Mouse (Mus musculus) stomach, embryonic 15.5 days (tissue): Measurements from ENCODE around the gene Dnajc17. TPM values are rescaled to one million over a fixed set of nuclear protein-coding genes. Genes with fewer than 3 reads are reported as not detected.

Experiments
- ATAC-seq: fragments of 200-750 bp; cut with Nextera tagmentation; 2 replicates; pipeline ENCODE4 v1.8.0; 2017; ENCODE audit warnings: low read depth, moderate number of reproducible peaks, moderate TSS enrichment; ENCODE audit not compliant: insufficient read depth, low FRiP score
- H3K27ac ChIP-seq: fragments of 300-500 bp; sonication (generic); 2 replicates; pipeline ENCODE4 v1.5.1; 2015; ENCODE audit warnings: mild to moderate bottlenecking, inconsistent platforms
- H3K27me3 ChIP-seq: fragments of 300-500 bp; sonication (generic); replicated peaks from 2 replicates; pipeline ENCODE4 v1.6.1; 2015; ENCODE audit warnings: inconsistent platforms
- H3K36me3 ChIP-seq: fragments of 300-500 bp; sonication (generic); 2 replicates; pipeline ENCODE4 v1.6.1; 2015; ENCODE audit warnings: inconsistent platforms
- H3K4me1 ChIP-seq: fragments of 300-500 bp; sonication (generic); 2 replicates; pipeline ENCODE4 v1.6.1; 2015; ENCODE audit warnings: inconsistent platforms
- H3K4me2 ChIP-seq: fragments of 300-500 bp; sonication (generic); 2 replicates; pipeline ENCODE4 v1.6.1; 2015; ENCODE audit warnings: mild to moderate bottlenecking, inconsistent platforms
- H3K4me3 ChIP-seq: fragments of 300-500 bp; sonication (generic); replicated peaks from 2 replicates; pipeline ENCODE4 v1.5.1; 2015; ENCODE audit warnings: inconsistent platforms
- H3K9ac ChIP-seq: fragments of 300-500 bp; sonication (generic); 2 replicates; pipeline ENCODE4 v1.6.1; 2015; ENCODE audit warnings: inconsistent platforms
- H3K9me3 ChIP-seq: fragments of 300-500 bp; sonication (generic); 2 replicates; pipeline ENCODE4 v1.6.1; 2016; ENCODE audit warnings: inconsistent platforms
- WGBS: fragments of 180-500 bp; shearing (Covaris S2); methylation state at CpG from one replicate; pipeline ENCODE4 v1.1.7; 2015; 5-methylcytosine and 5-hydroxymethylcytosine counted together
- polyA plus RNA-seq: library from polyadenylated mRNA; unstranded; fragments of >200 nt; fragmentation: Nextera tagmentation; extraction: Ambion mirVana; gene quantifications from 2 replicates; pipeline ENCODE4 v1.2.1, GENCODE M21; 2015

Gene Dnajc17
- polyA plus RNA-seq, 1 experiment from 2014 or later, result 18.5 TPM

- no peak overlapping the region for H3K4me2 ChIP-seq
- H3K9ac ChIP-seq, result no peak overlapping the region
- H3K27me3 ChIP-seq, result no peaks in the 10 kb centered on the region
- no peak overlapping the region for H3K27ac ChIP-seq
- WGBS, result 85% methylated on average over 7 of the region's 7 CpGs
- H3K9me3 ChIP-seq, result no peaks in the 10 kb centered on the region
- peaks cover 21% of the 10 kb centered on the region for H3K4me1 ChIP-seq
- no peak for ATAC-seq
- H3K4me3 ChIP-seq, result no peak overlapping the region
- 0 out of 2 replicates have a peak, but pooled peaks cover 7% of the 10 kb centered on the region for H3K36me3 ChIP-seq
These were observed 36.1 kb downstream of the Dnajc17 start for GRCm38 (mm10) chr2:119172446-119172845.

DNA sequence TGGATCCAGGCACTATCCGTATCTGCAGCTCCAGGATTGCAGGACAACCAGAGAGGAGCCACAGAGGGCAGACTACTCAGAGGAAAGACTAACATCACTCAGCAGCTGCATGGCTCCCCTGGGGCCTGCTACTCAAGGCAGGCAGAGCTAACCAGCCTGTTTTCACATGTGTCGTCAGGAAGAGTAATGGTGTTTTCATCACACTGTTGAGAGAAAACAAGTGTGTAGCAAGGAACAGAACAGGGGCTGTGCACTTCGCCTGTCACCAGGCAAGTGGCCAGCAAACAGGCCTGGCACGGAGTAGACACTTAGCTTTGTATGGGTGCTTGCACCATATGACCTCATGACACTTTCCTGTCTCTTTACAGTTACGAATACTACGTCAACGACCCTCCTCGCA lies 37.0 kb downstream of the Dnajc17 start:
- Histone ChIP-seq H3K27ac (no peak overlapping the region), H3K4me2 (no peak overlapping the region), H3K36me3 (0 out of 2 replicates have a peak, but pooled peaks cover 4% of the 10 kb centered on the region), H3K4me3 (no peak overlapping the region), H3K9me3 (no peaks in the 10 kb centered on the region), H3K9ac (no peak overlapping the region), H3K4me1 (peaks cover 28% of the 10 kb centered on the region), H3K27me3 (no peaks in the 10 kb centered on the region)
- ATAC-seq, result no peak
- 63% methylated on average over 8 of the region's 8 CpGs for WGBS

GRCm38 (mm10) chr2:119170282-119170681 lies 38.3 kb downstream of the Dnajc17 start:
- Histone ChIP-seq H3K4me2 (no peak overlapping the region), H3K9me3 (no peaks in the 10 kb centered on the region), H3K4me3 (no peak overlapping the region), H3K9ac (no peak overlapping the region), H3K4me1 (peaks cover 28% of the 10 kb centered on the region), H3K27me3 (no peaks in the 10 kb centered on the region), H3K27ac (no peak overlapping the region), H3K36me3 (0 out of 2 replicates have a peak, but pooled peaks cover 4% of the 10 kb centered on the region)
- no peak for ATAC-seq
- WGBS, result 94% methylated on average over 2 of the region's 2 CpGs

- Histone ChIP-seq H3K4me2 (peak overlapping the region; percentile 100), H3K4me3 (peak overlapping the region; percentile 57), H3K36me3 (0 out of 2 replicates have a peak, but pooled peaks cover 4% of the 10 kb centered on the region), H3K9me3 (no peaks in the 10 kb centered on the region), H3K27ac (no peak overlapping the region), H3K4me1 (peaks cover 22% of the 10 kb centered on the region), H3K27me3 (no peaks in the 10 kb centered on the region), H3K9ac (peak overlapping the region; percentile 38; the same call in 1 of the 2 replicates)
- ATAC-seq, result 0 out of 2 replicates have a peak, but pooled peaks have one; percentile 3
- WGBS, result 3% methylated on average over 26 of the region's 26 CpGs
These were observed 40.7 kb downstream of the Dnajc17 start for GRCm38 (mm10) chr2:119167866-119168256.

DNA sequence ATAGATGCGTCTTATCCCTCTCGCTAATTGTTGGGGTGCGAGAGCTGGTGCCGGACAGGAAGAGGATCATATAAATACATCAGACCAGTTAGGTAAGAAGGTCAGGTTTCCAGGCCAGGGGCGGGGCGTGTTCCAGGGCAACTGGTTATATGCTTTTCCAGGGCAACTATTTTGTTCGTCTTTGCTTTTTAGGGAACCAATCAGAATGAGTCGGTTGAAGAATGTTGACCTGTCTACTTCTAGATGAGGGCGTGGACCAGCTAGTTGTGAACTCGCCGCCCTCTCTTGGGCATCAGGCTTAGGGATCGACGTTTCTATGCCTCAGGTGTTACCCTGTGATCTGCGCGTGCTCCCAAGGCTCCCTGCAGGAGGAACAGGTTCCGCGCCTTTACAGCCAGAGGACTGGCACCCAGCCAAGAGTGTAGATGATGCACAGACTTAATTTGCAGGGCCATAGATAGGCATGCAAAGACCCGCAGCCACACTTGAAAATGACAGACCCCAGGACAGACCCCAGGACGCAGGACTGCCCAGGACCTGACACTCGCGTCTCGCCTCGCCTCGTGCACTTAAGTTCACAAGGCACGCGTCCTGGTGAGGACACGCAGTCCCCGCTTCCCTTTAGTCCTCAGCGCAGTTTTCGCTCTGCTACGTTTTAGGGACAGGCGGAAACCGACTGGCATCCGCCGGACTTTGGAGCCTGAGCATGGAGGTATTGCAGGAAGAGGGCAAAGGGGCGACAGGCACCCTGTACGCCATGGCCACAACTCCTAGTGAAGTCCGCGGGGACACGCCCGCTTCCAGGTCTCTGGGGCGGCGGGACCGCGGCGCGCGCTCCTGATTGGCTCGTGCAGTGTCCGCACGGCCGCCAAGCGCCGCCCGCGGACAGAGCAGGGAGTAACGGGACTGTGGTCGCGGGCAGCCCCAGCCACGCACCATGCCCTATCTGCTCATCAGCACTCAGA lies 41.4 kb downstream of the Dnajc17 start, which contains the start of gene Gchfr:
Gene Gchfr (plus strand): TSS at position 873 of the 965 bp plus-strand sequence.
- Histone ChIP-seq H3K36me3 (0 out of 2 replicates have a peak, but pooled peaks cover 4% of the 10 kb centered on the region), H3K27ac (no peak within 1 kb of the TSS), H3K9ac (peak within 1 kb of the TSS; percentile 38; the same call in 1 of the 2 replicates), H3K27me3 (no peaks in the 10 kb centered on the region), H3K4me2 (peak within 1 kb of the TSS; percentile 100), H3K4me3 (peak within 1 kb of the TSS; percentile 57), H3K9me3 (no peaks in the 10 kb centered on the region), H3K4me1 (peaks cover 16% of the 10 kb centered on the region)
- under 1% methylated on average over 60 of the region's 60 CpGs for WGBS
- peak; percentile 76 for ATAC-seq

DNA sequence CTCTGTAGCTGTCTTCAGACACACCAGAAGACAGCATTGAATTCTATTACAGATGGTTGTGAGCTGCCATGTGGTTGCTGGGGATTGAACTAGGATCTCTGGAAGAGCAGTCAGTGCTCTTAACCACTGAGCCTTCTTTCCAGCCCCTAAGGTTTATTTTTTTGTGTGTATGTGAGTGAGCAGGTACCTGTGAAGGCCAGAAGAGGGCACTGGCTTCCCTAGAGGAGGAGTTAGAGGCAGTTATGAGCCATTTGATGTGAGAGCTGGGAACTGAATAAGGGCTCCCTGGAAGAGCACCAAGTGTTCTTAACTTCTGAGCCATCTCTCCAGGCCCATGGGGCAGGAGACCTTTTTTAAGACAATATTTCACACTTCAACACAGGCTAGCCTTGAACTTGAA lies 43.2 kb downstream of the Dnajc17 start:
- no peak overlapping the region for H3K4me3 ChIP-seq
- no peak for ATAC-seq
- H3K9me3 ChIP-seq, result no peaks in the 10 kb centered on the region
- H3K4me2 ChIP-seq, result no peak overlapping the region
- H3K27ac ChIP-seq, result no peak overlapping the region
- H3K36me3 ChIP-seq, result no peaks in the 10 kb centered on the region
- no peaks in the 10 kb centered on the region for H3K27me3 ChIP-seq
- no peak overlapping the region for H3K9ac ChIP-seq
- H3K4me1 ChIP-seq, result peaks cover 12% of the 10 kb centered on the region

- WGBS, result 93% methylated on average over 4 of the region's 4 CpGs
These were observed 44.6 kb downstream of the Dnajc17 start for GRCm38 (mm10) chr2:119163999-119164398.

DNA sequence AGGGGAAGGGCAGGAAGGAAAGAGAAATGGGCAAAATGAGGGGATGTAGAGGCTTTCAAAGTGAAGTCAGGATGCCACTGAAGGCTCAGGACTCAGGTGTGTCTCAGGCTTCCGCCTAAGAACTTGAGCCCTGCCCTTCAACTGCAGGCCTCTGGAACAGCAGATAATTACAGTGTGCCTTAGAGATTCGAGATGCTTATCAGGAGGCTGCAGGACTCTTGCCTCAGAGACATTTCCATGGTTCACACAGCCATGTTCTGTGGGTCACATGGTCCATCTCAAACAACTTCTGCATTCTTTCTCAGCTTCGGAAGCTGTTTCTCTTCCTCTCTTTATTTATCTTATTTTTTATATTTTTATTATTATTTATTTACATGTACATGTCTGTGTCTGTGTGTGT lies 45.5 kb downstream of the Dnajc17 start:
- no peaks in the 10 kb centered on the region for H3K27me3 ChIP-seq
- no peak overlapping the region for H3K4me3 ChIP-seq
- peaks cover 12% of the 10 kb centered on the region for H3K4me1 ChIP-seq
- ATAC-seq, result no peak
- H3K36me3 ChIP-seq, result no peaks in the 10 kb centered on the region
- H3K9ac ChIP-seq, result no peak overlapping the region
- WGBS, result 58% methylated on average over 3 of the region's 3 CpGs
- H3K27ac ChIP-seq, result no peak overlapping the region
- H3K4me2 ChIP-seq, result no peak overlapping the region
- H3K9me3 ChIP-seq, result no peaks in the 10 kb centered on the region

More at GRCm38 (mm10) chr2:119163999-119164398, 44.6 kb downstream of the Dnajc17 start:
- no peak overlapping the region for H3K9ac ChIP-seq
- no peaks in the 10 kb centered on the region for H3K27me3 ChIP-seq
- no peak overlapping the region for H3K4me3 ChIP-seq
- no peaks in the 10 kb centered on the region for H3K36me3 ChIP-seq
- H3K4me1 ChIP-seq, result peaks cover 12% of the 10 kb centered on the region
- H3K27ac ChIP-seq, result no peak overlapping the region
- H3K9me3 ChIP-seq, result no peaks in the 10 kb centered on the region
- no peak overlapping the region for H3K4me2 ChIP-seq
- ATAC-seq, result no peak

DNA sequence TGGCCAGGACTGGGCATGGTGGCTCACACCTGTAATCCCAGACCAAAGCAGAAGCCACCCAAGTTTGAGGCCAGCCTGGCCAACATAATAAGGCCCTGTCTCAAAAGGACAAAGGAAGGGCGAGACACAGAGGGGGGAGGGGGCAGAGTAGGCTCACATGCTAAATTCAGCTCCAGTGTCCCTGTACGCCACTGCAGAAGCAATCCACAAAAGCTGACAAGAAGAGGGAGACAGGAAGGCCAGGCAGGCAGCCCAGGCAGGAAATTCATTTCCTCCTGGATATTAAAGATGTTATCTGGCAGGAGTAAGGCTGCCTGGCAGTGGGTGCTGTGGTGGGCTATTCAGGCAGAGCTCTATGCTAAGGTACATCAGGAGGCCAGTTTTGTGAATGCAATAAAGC lies 47.3 kb downstream of the Dnajc17 start:
- no peak overlapping the region for H3K27ac ChIP-seq
- H3K4me2 ChIP-seq, result no peak overlapping the region
- H3K9me3 ChIP-seq, result no peaks in the 10 kb centered on the region
- ATAC-seq, result no peak
- 30% methylated on average over 2 of the region's 2 CpGs for WGBS
- no peaks in the 10 kb centered on the region for H3K36me3 ChIP-seq
- H3K4me3 ChIP-seq, result no peak overlapping the region
- no peak overlapping the region for H3K9ac ChIP-seq
- no peaks in the 10 kb centered on the region for H3K27me3 ChIP-seq
- H3K4me1 ChIP-seq, result 0 out of 2 replicates have a peak, but pooled peaks cover 4% of the 10 kb centered on the region

GRCm38 (mm10) chr2:119157836-119158235 lies 50.8 kb downstream of the Dnajc17 start:
- H3K4me1 ChIP-seq, result peaks cover 11% of the 10 kb centered on the region; the same call in 1 of the 2 replicates
- H3K9ac ChIP-seq, result no peak overlapping the region
- no peaks in the 10 kb centered on the region; the same call in 1 of the 2 replicates for H3K36me3 ChIP-seq
- ATAC-seq, result no peak
- H3K27me3 ChIP-seq, result no peaks in the 10 kb centered on the region
- H3K9me3 ChIP-seq, result no peaks in the 10 kb centered on the region
- no peak overlapping the region for H3K27ac ChIP-seq
- H3K4me3 ChIP-seq, result no peak overlapping the region
- no peak overlapping the region for H3K4me2 ChIP-seq

GRCm38 (mm10) chr2:119156681-119157572 lies 51.7 kb downstream of the Dnajc17 start, which contains the start of gene Rmdn3:
TSS of gene Rmdn3 (minus strand) at chr2:119157034.
- peak within 1 kb of the TSS; percentile 88 for H3K4me2 ChIP-seq
- WGBS, result under 1% methylated on average over 56 of the region's 57 CpGs
- no peaks in the 10 kb centered on the region for H3K27me3 ChIP-seq
- no peaks in the 10 kb centered on the region for H3K9me3 ChIP-seq
- peaks cover 5% of the 10 kb centered on the region; the same call in 1 of the 2 replicates for H3K36me3 ChIP-seq
- ATAC-seq, result peak; percentile 81
- peaks cover 11% of the 10 kb centered on the region; the same call in 1 of the 2 replicates for H3K4me1 ChIP-seq
- peak within 1 kb of the TSS; percentile 92 for H3K9ac ChIP-seq
- peak within 1 kb of the TSS; percentile 99 for H3K4me3 ChIP-seq
- H3K27ac ChIP-seq, result peak within 1 kb of the TSS; percentile 35; the same call in 1 of the 2 replicates
